Mouse (Mus musculus): ENCODE data around the gene Lrp6.

DNA sequence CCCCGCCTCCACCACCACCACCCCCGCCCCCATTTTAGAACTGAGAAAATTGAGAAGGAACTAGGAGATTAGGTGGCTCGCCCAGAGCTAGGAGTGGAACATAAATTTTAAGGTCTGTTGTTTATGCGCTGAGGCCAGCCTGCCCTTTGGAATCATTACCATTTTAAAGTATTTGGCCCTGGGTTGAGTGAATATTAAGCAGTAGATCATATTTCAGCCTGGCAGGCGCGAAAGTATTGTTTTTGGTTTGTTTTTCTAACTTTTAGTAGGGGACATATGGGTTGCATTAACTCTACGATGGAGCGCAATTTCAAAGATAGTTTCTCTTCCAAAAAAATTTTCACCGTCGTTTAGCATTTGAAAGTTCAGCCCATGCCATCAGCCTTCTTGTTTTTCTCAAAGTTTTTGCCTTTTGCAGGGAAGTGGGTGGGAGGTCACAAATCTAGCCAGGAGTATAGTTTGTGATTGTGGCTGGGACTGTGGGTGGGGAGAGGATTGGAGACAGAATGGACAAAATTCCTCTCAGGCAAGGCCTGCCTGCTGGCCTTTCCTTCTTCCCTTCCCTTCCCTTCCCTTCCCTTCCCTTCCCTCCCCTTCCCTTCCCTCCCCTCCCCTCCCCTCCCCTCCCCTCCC is 35.7 kb upstream of the Lrp6 start:
- no peak for TF ChIP-seq POLR2A (IDR thresholded peaks at IDR 0.05; ENCODE audit: borderline replicate concordance, low read depth, low read length)
- no peak for TF ChIP-seq CTCF (IDR thresholded peaks at IDR 0.05; ENCODE audit: low read depth, low read length)

Data from bone marrow macrophage, adult 2 months (primary cell).